Mouse (Mus musculus): ENCODE results near the gene Mki67.

Mki67 gene

GRCm38 (mm10) chr7:135715642-135716444, at the start of gene Mki67:
Gene Mki67 (minus strand): TSS chr7:135716361.
- no peak for DNase-seq (ENCODE audit: extremely low read depth, low read depth, low spot score)

GRCm38 (mm10) chr7:135763311-135763710, 47.1 kb upstream of the Mki67 start:
- DNase-seq (ENCODE audit: extremely low read depth, low read depth, low spot score), result no peak

GRCm38 (mm10) chr7:135758754-135759510, 42.8 kb upstream of the Mki67 start:
- DNase-seq (ENCODE audit: extremely low read depth, low read depth, low spot score), result no peak

- no peak for DNase-seq (ENCODE audit: extremely low read depth, low read depth, low spot score)
Measured at GRCm38 (mm10) chr7:135758171-135758570, 42.0 kb upstream of the Mki67 start.

GRCm38 (mm10) chr7:135756984-135757586, 40.9 kb upstream of the Mki67 start:
- DNase-seq (ENCODE audit: extremely low read depth, low read depth, low spot score), result no peak

GRCm38 (mm10) chr7:135748986-135749385, 32.8 kb upstream of the Mki67 start:
- DNase-seq (ENCODE audit: extremely low read depth, low read depth, low spot score), result no peak

GRCm38 (mm10) chr7:135747072-135747471, 30.9 kb upstream of the Mki67 start:
- no peak for DNase-seq (ENCODE audit: extremely low read depth, low read depth, low spot score)

GRCm38 (mm10) chr7:135746528-135746927, 30.4 kb upstream of the Mki67 start:
- DNase-seq (ENCODE audit: extremely low read depth, low read depth, low spot score), result no peak

GRCm38 (mm10) chr7:135745091-135745490, 28.9 kb upstream of the Mki67 start:
- DNase-seq (ENCODE audit: extremely low read depth, low read depth, low spot score), result no peak

GRCm38 (mm10) chr7:135740453-135740852, 24.3 kb upstream of the Mki67 start:
- no peak for DNase-seq (ENCODE audit: extremely low read depth, low read depth, low spot score)

GRCm38 (mm10) chr7:135736581-135736886, 20.4 kb upstream of the Mki67 start:
- DNase-seq (ENCODE audit: extremely low read depth, low read depth, low spot score), result no peak

GRCm38 (mm10) chr7:135735691-135736580, 19.8 kb upstream of the Mki67 start:
- DNase-seq (ENCODE audit: extremely low read depth, low read depth, low spot score), result peak; percentile 89

- DNase-seq (ENCODE audit: extremely low read depth, low read depth, low spot score), result no peak
Measured at GRCm38 (mm10) chr7:135734911-135735646, 18.9 kb upstream of the Mki67 start.

GRCm38 (mm10) chr7:135734379-135734778, 18.2 kb upstream of the Mki67 start:
- DNase-seq (ENCODE audit: extremely low read depth, low read depth, low spot score), result no peak

- DNase-seq (ENCODE audit: extremely low read depth, low read depth, low spot score), result no peak
Measured at GRCm38 (mm10) chr7:135728038-135728437, 11.9 kb upstream of the Mki67 start.

GRCm38 (mm10) chr7:135726707-135727106, 10.5 kb upstream of the Mki67 start:
- DNase-seq (ENCODE audit: extremely low read depth, low read depth, low spot score), result no peak

- no peak for DNase-seq (ENCODE audit: extremely low read depth, low read depth, low spot score)
Measured at GRCm38 (mm10) chr7:135723672-135724341, 7.6 kb upstream of the Mki67 start.

- no peak for DNase-seq (ENCODE audit: extremely low read depth, low read depth, low spot score)
Measured at GRCm38 (mm10) chr7:135722011-135722838, 6.1 kb upstream of the Mki67 start.
